Mouse (Mus musculus): ENCODE measurements around the gene Lbx1. TPM values are rescaled to one million over a fixed set of nuclear protein-coding genes. Genes with fewer than 3 reads are reported as not detected.

The Lbx1 gene
- total RNA-seq, 4 experiments from 2014 or later, result 0.17 TPM; not detected in 3

DNA sequence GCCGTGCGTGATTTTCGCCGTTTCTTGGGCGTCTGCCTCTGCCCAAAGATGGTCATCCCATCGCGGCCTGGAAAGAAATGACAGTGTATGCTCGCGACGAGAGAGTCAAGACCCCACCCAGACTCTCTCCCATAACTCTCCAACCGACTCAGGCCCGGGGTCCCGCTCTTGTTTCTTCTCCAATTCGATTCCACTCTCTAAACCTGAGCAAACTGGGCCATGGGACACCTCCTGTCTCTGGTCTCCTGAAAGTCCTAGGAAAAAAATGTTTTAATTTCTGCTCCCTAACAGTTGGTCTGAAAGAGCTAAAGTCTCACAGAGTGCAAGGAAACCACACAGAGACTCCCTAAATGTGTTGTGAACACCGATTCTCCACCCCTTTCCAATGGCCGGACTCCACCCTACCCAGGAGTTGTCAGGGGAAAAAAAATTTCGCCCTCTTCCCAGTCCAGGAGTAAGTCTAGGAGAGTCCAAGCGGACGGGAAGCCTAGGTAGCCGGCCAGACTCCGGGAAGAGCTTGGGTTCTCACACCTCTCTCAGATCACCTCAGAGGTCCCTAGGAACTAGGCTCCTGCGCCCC is 1.3 kb downstream of the Lbx1 start:
- no peak for DNase-seq (ENCODE audit: low spot score)

GRCm38 (mm10) chr19:45233496-45234127 is 2.0 kb downstream of the Lbx1 start:
- DNase-seq (ENCODE audit: low spot score), result no peak

DNA sequence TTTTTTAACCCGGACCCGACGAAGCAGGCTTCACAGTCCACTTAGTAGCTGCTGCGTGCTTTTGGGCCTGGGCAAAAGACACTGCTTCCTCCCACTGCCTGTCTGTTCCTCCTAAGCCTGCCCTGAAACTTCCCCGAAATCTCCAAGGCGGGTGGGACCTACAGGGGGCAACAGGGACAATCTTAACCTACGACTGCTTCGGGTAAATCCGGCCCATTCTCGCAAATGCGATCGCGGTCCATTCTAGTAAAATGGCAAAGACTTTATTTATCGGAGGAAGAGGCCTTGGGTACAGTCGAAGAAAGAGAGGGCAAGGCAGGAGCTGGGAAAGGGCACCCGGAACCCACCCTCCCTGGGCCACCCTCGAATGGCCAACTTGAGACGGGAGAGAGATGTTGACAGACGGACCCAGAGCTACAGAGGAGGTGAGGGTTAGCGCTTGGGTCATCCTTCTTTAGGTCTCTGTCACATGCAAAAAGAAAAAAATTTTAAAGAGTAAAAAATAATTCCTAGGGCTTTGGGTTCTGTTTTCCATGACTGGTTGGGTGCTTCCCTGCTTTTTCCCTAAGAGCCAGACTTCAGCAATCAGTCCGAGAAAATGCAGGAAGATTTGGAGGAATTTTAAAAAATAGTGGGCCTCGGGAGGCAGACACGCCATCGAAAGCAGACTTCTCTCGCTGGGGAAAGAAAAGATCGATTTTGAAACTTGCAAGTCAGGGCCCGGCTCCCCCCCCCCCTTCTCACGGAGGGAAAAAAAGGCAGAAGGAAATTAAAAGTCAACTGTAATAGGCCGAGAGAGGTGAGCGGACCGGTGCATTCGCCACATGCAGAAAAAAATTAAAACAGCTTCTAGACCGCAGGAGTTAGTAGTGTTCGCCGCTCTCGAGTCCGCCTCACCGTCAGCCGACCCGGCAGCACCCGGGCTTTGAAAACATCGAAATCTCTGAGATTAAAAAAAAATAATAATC is 2.9 kb downstream of the Lbx1 start:
- no peak for DNase-seq (ENCODE audit: low spot score)

DNA sequence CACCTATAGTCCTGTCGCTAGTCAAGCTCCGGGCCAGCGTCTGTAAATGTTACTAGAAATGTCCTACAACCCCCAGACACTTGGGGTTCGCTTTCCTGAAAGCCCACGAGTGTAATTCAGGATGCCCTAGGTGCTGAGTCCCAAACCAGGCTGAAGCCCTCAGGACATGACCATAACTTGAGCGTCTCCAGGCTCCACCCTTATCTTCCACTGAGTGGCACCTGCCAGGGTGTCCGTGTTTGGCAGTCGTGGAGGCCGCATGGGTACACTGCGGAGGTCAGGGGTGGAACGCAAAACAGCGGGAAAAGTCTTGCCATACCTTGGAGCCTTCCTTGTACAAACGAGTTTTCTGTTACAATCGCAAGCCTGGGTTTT is 3.6 kb downstream of the Lbx1 start:
- no peak for DNase-seq (ENCODE audit: low spot score)

DNA sequence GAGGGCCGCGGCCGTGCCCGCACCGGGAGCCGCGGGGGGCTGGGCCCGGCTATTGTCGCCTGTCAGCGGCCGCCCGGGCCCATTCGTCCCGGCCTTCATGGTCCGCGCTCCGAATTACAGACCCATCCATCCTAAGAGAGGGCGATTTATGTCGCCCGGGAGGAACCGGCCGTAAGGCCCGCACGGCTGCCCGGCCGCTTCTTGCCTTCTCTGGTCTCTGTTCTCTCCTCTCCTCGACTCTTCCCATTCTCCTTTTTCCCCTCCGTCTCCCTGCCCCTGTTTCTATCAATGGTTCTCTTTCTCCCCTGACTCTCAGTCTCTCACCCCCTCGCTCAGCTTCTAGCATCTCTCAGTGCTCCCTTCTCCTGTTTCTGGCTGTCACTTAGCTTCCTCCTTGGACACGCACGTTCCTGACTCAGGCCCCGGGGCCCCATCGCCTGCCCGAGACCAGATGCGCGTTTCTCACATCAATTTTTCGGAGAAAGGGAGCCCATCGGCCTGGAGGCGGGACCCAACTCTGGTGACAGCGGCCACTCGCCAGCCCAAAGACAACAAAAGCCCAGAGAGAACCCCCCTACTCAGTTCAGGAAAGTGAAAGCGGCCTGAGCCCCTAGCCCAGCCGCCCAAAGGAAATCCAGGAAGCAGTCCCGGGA is 4.1 kb downstream of the Lbx1 start:
- DNase-seq (ENCODE audit: low spot score), result no peak

GRCm38 (mm10) chr19:45230848-45231382 is 4.7 kb downstream of the Lbx1 start:
- no peak for DNase-seq (ENCODE audit: low spot score)

- no peak for DNase-seq (ENCODE audit: low spot score)
These were observed 5.4 kb downstream of the Lbx1 start for GRCm38 (mm10) chr19:45230201-45230611.

DNA sequence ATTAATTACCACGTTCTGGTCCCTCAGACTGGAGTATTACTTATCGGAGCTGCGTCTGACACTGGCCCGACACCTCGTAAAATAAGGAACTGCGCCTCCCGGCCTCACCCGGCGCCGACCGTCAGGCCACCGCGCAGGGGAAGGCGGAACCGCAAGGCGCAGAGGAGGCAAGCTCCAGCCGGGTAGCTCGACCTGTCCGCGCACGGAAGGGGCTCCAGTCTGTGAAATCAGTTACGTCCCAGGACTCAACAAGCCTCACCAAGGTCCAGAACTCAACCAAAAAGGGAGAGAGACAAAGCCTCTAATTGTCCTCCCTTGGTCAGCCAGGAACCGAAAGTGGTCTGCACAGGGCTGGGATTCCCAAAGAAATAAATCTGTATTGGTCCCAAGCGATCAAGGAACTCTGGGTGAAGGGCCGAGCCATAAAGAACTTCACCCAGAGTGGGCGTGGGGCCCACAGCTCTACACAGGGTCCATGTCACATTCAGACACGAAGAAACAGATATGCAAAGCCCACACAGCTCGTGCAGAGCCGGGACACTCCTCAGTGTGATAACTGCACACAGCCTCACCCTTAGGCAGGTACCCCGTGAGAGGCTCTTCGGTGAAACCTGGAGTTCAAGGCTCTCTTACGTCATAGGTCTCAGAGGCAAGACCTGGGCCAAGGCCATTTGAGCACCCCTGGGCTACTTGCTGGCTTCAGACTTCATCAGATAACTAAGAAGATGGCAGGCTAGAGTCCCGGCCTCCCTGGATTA is 6.1 kb downstream of the Lbx1 start:
- DNase-seq (ENCODE audit: low spot score), result no peak

DNA sequence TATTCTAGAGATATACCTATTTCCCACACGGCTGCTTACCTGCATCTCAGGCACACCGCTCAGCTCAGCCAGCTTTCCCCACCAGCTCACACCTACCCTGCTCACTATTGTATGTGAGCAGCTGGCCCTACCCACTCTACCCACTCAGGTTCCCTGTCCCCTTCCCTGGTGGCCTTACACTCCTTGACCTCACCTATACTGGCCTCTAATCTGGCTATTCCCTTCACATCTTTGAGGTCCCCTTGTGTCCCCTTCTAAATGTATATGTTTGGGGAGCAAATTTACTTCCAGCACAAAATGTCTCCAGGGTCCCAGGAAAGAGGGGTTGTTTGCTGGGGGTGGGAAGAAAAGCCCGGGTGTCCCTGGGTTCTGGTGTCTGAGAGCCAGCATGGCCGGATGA is 6.8 kb downstream of the Lbx1 start:
- DNase-seq (ENCODE audit: low spot score), result no peak

DNA sequence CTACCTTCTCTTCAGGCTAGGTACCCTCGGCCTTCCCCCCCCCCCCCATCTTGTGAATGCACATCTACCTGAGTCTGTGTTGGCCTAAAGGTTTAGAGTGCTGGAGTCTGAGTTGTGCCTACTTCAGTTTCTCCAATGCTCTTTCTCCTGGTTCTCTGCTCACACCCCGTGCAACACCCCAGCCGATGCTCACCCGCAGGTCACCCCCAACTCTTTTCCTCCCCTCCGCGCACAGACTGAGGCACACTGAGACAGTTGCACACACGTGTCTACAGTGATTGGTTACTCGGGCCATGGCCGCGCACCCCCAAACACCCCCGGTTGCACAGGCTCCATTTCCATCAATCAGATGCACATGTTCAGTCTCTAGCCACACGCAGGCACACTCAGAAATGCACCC is 7.5 kb downstream of the Lbx1 start:
- DNase-seq (ENCODE audit: low spot score), result no peak

DNA sequence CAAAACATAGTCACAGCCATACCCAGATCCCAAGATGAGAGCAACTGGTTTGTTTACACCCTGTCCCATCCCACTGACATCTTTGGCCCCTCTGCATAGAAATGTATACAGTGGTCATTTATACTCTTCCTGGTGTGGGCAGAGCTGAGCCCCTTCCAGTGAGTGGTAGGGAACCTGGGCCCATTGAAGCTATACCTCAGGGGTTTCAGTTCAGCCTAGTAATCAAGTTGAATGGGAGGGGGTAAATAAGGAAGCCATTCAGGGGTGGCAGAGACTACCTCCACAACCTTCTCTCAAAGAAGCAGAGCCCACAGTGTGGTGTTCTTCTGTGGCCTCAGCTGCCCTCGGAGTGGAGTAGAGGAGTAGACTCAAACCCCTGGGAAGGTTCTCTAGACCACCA is 7.9 kb downstream of the Lbx1 start:
- no peak for DNase-seq (ENCODE audit: low spot score)

DNA sequence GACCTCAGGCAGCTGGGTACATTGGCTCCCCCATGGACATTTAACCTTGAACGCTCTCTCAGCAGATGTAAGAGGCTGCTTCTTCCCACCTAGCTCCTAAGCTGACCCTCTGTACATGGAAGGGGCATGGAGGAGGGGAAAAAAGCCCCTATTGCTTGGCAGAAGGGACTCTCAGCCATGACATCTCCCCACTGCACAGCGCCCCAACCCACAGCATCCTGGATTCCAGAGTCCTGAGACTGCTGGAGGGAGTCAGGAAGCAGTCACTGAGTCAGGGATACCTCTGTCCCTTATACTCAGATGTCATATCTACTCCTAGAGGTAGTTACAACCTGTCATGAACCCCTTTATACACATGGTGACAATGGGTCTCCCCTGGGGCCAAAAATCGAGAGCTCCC is 8.6 kb downstream of the Lbx1 start:
- no peak for DNase-seq (ENCODE audit: low spot score)

DNA sequence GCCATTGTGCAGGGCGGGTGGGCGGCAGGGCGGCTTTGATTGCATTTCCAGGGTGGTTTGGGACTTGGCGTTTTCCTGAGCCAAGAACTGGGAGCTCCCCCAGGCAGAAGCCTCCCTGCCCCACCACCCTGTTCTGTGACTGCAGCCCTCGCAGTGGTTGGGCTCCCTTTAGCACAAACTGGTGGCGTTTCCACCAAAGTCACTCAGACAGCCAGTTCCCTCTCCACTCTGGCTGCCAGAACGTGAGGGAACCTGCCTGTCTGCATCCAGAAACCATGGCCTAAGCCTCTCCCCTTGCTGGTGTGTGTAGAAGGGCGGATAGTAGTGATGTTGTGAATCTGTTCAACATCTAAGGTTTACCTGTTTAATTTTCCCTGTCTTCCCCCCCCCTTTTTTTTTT is 9.4 kb downstream of the Lbx1 start:
- no peak for DNase-seq (ENCODE audit: low spot score)

GRCm38 (mm10) chr19:45225130-45225529 is 10.5 kb downstream of the Lbx1 start:
- DNase-seq (ENCODE audit: low spot score), result no peak

DNA sequence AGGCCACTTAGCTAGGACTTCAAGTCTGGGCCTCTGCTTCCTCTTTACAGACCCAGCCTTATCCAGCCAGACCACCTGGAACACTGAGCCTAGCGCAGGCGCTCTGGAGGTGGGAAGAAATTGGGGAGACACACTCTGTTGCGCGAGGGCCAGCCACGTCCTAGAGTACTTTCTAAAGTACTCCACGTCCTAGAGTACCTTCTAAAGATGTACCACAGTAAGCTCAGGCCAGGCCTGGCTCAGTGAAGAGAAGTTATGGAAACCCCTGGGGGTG is 11.4 kb downstream of the Lbx1 start:
- no peak for DNase-seq (ENCODE audit: low spot score)

DNA sequence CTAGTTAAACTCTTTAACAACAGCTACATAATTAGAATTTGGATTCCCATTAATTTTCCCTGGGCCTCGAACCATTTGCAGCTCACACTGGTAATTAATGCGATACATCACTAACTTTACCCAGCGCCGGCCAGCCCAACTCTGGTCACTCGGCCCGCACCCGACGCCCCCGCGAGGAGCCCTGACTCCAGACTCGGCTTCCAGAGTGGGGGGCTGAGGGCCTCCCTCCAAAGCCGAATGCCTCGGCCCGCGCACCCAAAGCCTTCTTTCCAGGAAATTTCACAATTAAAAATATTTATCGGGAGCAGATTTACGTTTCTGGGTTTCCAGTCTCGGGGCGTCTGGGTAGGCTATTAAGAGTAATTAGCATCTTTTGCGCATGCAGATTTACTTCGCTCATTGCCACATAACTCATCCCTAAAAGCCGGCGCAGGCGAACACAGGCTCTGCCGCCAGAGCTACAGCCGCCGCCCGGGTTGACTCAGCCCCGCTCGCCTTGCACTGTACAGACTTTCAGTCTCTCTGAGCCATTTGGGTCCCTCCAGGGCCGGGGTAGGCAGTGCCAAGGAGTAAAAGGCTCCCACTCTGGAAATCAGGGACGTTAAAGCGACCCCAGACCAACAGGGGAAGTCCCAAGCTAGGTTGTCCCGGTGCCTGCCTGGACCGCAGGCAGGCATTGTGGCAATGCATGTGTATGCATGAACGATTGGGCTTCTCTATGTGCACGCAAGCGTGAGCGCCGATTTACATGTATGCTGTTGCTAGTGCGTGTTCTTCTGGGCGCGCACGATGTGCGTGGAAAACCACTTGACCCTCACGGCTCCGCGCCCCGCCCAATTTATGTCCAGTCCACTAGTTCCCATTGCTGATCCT is 12.0 kb downstream of the Lbx1 start:
- no peak for DNase-seq (ENCODE audit: low spot score)

DNA sequence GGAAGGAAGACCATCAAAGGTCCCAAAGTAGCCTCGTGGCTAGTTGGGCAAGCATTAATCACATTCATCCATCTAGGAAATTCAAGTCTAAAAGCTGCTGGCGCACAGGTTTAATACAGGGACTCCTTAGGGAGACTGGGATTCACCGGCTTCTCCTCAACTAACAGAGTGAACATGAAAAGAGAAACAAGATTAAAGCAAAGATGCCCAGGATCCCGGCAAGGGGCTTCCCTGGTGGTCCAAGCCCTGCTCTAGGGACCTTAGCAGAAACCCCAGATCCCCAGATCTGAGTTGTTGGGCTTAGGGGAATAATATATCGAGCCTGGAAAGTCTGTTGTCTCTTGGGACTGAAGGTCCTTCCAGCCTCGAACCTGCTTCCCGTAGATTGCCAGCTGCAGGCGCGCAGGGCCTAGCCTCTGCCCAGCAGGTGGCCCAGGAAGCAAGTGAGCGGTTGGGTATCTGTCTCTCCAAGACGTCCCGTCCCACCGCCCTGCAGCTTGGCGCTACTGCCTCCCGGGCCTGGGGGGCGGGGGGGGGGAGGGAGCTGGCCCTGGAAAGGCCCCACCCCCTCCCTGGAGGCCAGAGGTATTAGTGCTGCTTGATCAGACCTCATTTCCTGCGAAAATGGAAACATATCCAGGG is 13.3 kb downstream of the Lbx1 start:
- no peak for DNase-seq (ENCODE audit: low spot score)

DNA sequence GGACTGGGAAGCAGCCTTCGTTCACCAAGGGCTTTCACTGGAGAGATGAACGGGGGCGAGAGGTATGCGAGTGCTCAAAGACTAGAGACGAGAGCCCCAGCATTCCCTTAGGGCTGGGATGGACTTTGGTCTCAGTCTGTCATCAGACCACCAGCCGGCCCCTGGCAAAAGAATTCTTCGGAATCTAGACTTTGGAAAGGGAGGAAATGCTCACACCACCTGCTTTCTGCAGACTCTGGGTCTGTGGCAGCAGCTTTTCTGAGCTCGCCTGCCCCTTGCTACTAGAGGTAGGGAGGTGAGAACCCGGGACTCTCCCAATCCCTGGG is 14.2 kb downstream of the Lbx1 start:
- DNase-seq (ENCODE audit: low spot score), result no peak

DNA sequence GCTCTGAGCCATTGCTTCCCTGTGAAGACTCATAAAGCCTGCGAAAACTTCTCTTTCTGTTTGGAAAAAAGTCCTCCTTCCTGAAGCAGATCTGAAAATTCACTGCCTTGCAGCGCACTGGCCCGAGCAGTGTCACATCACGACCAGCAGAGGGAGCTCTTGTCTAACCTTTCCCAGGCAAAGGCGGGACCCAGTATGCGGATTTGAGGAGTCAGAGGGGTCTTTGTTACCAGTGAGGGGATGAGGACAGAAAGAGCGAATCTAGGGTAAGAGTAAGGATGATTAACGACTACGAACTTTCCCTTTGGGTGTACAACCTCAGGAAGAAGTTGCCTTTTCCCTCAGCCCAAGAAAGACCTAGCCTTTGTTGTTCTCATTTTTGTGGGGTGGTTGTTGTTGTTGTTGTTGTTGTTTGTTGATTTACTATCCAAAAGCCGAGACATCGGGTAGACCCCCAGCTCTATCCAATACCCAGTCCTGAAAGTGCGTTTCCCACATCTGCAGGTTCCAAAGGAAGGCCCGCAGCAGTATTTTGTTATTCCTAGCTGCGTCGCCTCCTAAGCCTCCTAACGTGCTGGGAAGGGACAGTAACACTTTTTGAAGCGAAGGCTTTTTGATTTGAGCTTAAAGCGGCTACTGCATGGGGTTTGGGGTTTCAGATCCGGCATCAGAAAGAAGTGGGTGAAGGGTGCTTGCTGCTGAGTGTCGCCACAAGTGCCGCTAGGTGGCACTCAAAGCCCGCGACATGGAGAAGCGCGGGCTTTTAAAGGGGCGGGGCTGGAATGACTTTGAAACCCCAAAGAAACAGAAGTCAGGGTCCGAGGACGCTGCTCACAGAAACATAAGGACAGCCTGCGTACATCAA is 14.8 kb downstream of the Lbx1 start:
- peak; percentile 69 for DNase-seq (ENCODE audit: low spot score)

Data from heart, adult 8-10 months (tissue).